Mouse (Mus musculus): Measurements from ENCODE around the gene Etfbkmt. TPM values are rescaled to one million over a fixed set of nuclear protein-coding genes. Genes with fewer than 3 reads are reported as not detected.
"Not testable (repeated sequence)": the region's sequence is repeated elsewhere in the genome, so short reads cannot be mapped to it uniquely, and the experiment has no call there.

The Etfbkmt gene
- polyA plus RNA-seq, 1 experiment from 2014 or later: 24.3 TPM

- ATAC-seq (peak; percentile 99), DNase-seq (ENCODE audit: low spot score) (peak; percentile 100)
- Histone ChIP-seq H3K27me3 (replicated peaks; ENCODE audit: insufficient read depth, low read length) (no peaks in the 10 kb centered on the region), H3K9ac (replicated peaks; ENCODE audit: low read depth) (peak within 1 kb of the TSS; percentile 87), H3K4me2 (replicated peaks; ENCODE audit: low read depth, low read length) (peak within 1 kb of the TSS; percentile 63), H3K27ac (ENCODE audit: low read length) (peak within 1 kb of the TSS; percentile 97), H3K4me1 (ENCODE audit: insufficient read depth, low read depth, low read length) (peaks cover 5% of the 10 kb centered on the region; the same call in 1 of the 2 replicates), H3K4me3 (ENCODE audit: low read depth, low read length) (peak within 1 kb of the TSS; percentile 75), H3K36me3 (ENCODE audit: insufficient read depth, low read length) (no peaks in the 10 kb centered on the region), H3K9me3 (ENCODE audit: low read length) (no peaks in the 10 kb centered on the region)
- WGBS: under 1% methylated on average over 34 of the region's 34 CpGs
- TF ChIP-seq CTCF (IDR thresholded peaks at IDR 0.05) (peak; percentile 51; the same call in 1 of the 2 replicates), EP300 (IDR thresholded peaks at IDR 0.05) (peak; percentile 60)
These were observed 48.6 kb downstream of the Etfbkmt start, which contains the start of gene Amn1 for GRCm38 (mm10) chr6:149188041-149188924. Amn1 (minus strand) TSS chr6:149188712.

GRCm38 (mm10) chr6:149188925-149189257 lies 49.2 kb downstream of the Etfbkmt start:
- WGBS: 33% methylated on average over 8 of the region's 8 CpGs
- peak overlapping the region; percentile 75; the same call in 1 of the 2 replicates for H3K4me3 ChIP-seq (ENCODE audit: low read depth, low read length)
- no peak overlapping the region for H3K9ac ChIP-seq (replicated peaks; ENCODE audit: low read depth)
- no peaks in the 10 kb centered on the region for H3K9me3 ChIP-seq (ENCODE audit: low read length)
- ATAC-seq (peak; percentile 28), DNase-seq (ENCODE audit: low spot score) (no peak)
- peak overlapping the region; percentile 97 for H3K27ac ChIP-seq (ENCODE audit: low read length)
- no peak for TF ChIP-seq EP300 (IDR thresholded peaks at IDR 0.05)
- no peak for TF ChIP-seq CTCF (IDR thresholded peaks at IDR 0.05)
- no peaks in the 10 kb centered on the region for H3K27me3 ChIP-seq (replicated peaks; ENCODE audit: insufficient read depth, low read length)
- no peaks in the 10 kb centered on the region for H3K36me3 ChIP-seq (ENCODE audit: insufficient read depth, low read length)
- H3K4me1 ChIP-seq (ENCODE audit: insufficient read depth, low read depth, low read length): peaks cover 9% of the 10 kb centered on the region; the same call in 1 of the 2 replicates
- H3K4me2 ChIP-seq (replicated peaks; ENCODE audit: low read depth, low read length): peak overlapping the region; percentile 63

GRCm38 (mm10) chr6:149189340-149189922 lies 49.8 kb downstream of the Etfbkmt start:
- ATAC-seq: no peak
- H3K4me1 ChIP-seq (ENCODE audit: insufficient read depth, low read depth, low read length): peaks cover 9% of the 10 kb centered on the region; the same call in 1 of the 2 replicates
- no peaks in the 10 kb centered on the region for H3K27me3 ChIP-seq (replicated peaks; ENCODE audit: insufficient read depth, low read length)
- H3K36me3 ChIP-seq (ENCODE audit: insufficient read depth, low read length): no peaks in the 10 kb centered on the region
- H3K4me2 ChIP-seq (replicated peaks; ENCODE audit: low read depth, low read length): no peak overlapping the region
- WGBS: 92% methylated on average over 16 of the region's 16 CpGs
- TF ChIP-seq CTCF (IDR thresholded peaks at IDR 0.05): no peak
- no peak for TF ChIP-seq EP300 (IDR thresholded peaks at IDR 0.05)
- H3K27ac ChIP-seq (ENCODE audit: low read length): no peak overlapping the region
- H3K4me3 ChIP-seq (ENCODE audit: low read depth, low read length): no peak overlapping the region
- H3K9ac ChIP-seq (replicated peaks; ENCODE audit: low read depth): no peak overlapping the region
- H3K9me3 ChIP-seq (ENCODE audit: low read length): no peaks in the 10 kb centered on the region
- no peak for DNase-seq (ENCODE audit: low spot score)

GRCm38 (mm10) chr6:149191951-149192350 lies 52.3 kb downstream of the Etfbkmt start:
- ATAC-seq; H3K4me1 ChIP-seq (ENCODE audit: insufficient read depth, low read depth, low read length); DNase-seq (ENCODE audit: low spot score); H3K4me3 ChIP-seq (ENCODE audit: low read depth, low read length); H3K9me3 ChIP-seq (ENCODE audit: low read length); H3K27me3 ChIP-seq (replicated peaks; ENCODE audit: insufficient read depth, low read length); H3K27ac ChIP-seq (ENCODE audit: low read length); H3K4me2 ChIP-seq (replicated peaks; ENCODE audit: low read depth, low read length); H3K9ac ChIP-seq (replicated peaks; ENCODE audit: low read depth); H3K36me3 ChIP-seq (ENCODE audit: insufficient read depth, low read length): not testable (repeated sequence)
- 81% methylated on average over 5 of the region's 5 CpGs for WGBS

- peak; percentile 12 for ATAC-seq
- no peak overlapping the region for H3K4me3 ChIP-seq (ENCODE audit: low read depth, low read length)
- no peaks in the 10 kb centered on the region for H3K9me3 ChIP-seq (ENCODE audit: low read length)
- no peaks in the 10 kb centered on the region for H3K36me3 ChIP-seq (ENCODE audit: insufficient read depth, low read length)
- TF ChIP-seq CTCF (IDR thresholded peaks at IDR 0.05): no peak
- TF ChIP-seq EP300 (IDR thresholded peaks at IDR 0.05): peak; percentile 89
- 38% methylated on average over 5 of the region's 5 CpGs for WGBS
- DNase-seq (ENCODE audit: low spot score): peak; percentile 86
- H3K27me3 ChIP-seq (replicated peaks; ENCODE audit: insufficient read depth, low read length): no peaks in the 10 kb centered on the region
- H3K27ac ChIP-seq (ENCODE audit: low read length): no peak overlapping the region
- H3K4me2 ChIP-seq (replicated peaks; ENCODE audit: low read depth, low read length): no peak overlapping the region
- peaks cover 4% of the 10 kb centered on the region; the same call in 1 of the 2 replicates for H3K4me1 ChIP-seq (ENCODE audit: insufficient read depth, low read depth, low read length)
- no peak overlapping the region for H3K9ac ChIP-seq (replicated peaks; ENCODE audit: low read depth)
These were observed 53.7 kb downstream of the Etfbkmt start for GRCm38 (mm10) chr6:149193276-149193905.

- no peaks in the 10 kb centered on the region for H3K36me3 ChIP-seq (ENCODE audit: insufficient read depth, low read length)
- H3K4me3 ChIP-seq (ENCODE audit: low read depth, low read length): no peak overlapping the region
- peaks cover 4% of the 10 kb centered on the region; the same call in 1 of the 2 replicates for H3K4me1 ChIP-seq (ENCODE audit: insufficient read depth, low read depth, low read length)
- TF ChIP-seq CTCF (IDR thresholded peaks at IDR 0.05) (no peak), EP300 (IDR thresholded peaks at IDR 0.05) (no peak)
- H3K9ac ChIP-seq (replicated peaks; ENCODE audit: low read depth): no peak overlapping the region
- ATAC-seq: peak; percentile 34; the same call in 1 of the 2 replicates
- H3K27me3 ChIP-seq (replicated peaks; ENCODE audit: insufficient read depth, low read length): no peaks in the 10 kb centered on the region
- H3K27ac ChIP-seq (ENCODE audit: low read length): no peak overlapping the region
- WGBS: 36% methylated on average over 3 of the region's 3 CpGs
- peak; percentile 37 for DNase-seq (ENCODE audit: low spot score)
- H3K9me3 ChIP-seq (ENCODE audit: low read length): no peaks in the 10 kb centered on the region
- no peak overlapping the region for H3K4me2 ChIP-seq (replicated peaks; ENCODE audit: low read depth, low read length)
These were observed 57.5 kb downstream of the Etfbkmt start for GRCm38 (mm10) chr6:149197116-149197515.
